Mouse (Mus musculus) lung, adult 2 months (tissue): ENCODE measurements around the gene Rbm18.

Source experiments
- CTCF ChIP-seq: fragments of 200-500 bp; IDR thresholded peaks from 2 replicates; pipeline ENCODE4 v1.5.1; 2011; ENCODE audit warnings: mild to moderate bottlenecking, low read length, control low read depth; ENCODE audit not compliant: insufficient read depth
- POLR2A ChIP-seq: fragments of 200-500 bp; IDR thresholded peaks from 2 replicates; pipeline ENCODE4 v1.6.1; 2011; ENCODE audit warnings: low read depth, mild to moderate bottlenecking, control low read depth, low read length, borderline replicate concordance; ENCODE audit errors: extremely low read depth

DNA sequence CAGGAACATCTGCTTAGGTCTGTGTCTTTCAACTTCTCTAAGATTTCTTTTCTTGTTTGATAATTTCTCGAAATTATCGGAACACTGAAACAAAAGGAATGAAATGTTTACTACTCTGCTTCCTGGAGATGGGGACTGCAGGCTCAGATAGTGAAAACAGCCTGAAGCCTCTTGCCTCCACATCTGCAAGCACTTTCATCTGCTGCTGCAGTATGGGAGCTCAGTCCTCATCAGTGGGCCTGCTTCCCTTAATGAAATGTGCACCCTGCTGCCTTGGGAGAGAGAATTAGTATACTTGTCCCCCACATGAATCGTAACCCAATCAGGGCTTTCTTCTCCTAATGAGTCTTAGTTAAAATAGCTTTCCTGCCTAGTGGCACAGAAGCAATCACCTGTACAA, 7.5 kb downstream of the Rbm18 start:
- TF ChIP-seq CTCF (no peak), POLR2A (no peak)
